Mouse (Mus musculus): Measurements from ENCODE around the gene Cdkn2d. TPM values are rescaled to one million over a fixed set of nuclear protein-coding genes. Genes with fewer than 3 reads are reported as not detected.

Gene Cdkn2d
- polyA plus RNA-seq, 1 experiment from 2014 or later, result 91.3 TPM

- H3K9ac ChIP-seq (replicated peaks), result peak overlapping the region; percentile 54; the same call in 1 of the 2 replicates
- H3K9me3 ChIP-seq, result no peaks in the 10 kb centered on the region
- H3K27ac ChIP-seq (replicated peaks), result peak overlapping the region; percentile 88
- peaks cover 16% of the 10 kb centered on the region for H3K36me3 ChIP-seq
- peaks cover 42% of the 10 kb centered on the region for H3K4me1 ChIP-seq
- H3K4me3 ChIP-seq, result peak overlapping the region; percentile 70
- peak overlapping the region; percentile 74 for H3K4me2 ChIP-seq (replicated peaks)
- ATAC-seq (replicated peaks), result no peak
- H3K27me3 ChIP-seq, result no peaks in the 10 kb centered on the region
- 79% methylated on average over 13 of the region's 13 CpGs for WGBS
Observed at GRCm38 (mm10) chr9:21288404-21289336, 2.5 kb downstream of the Cdkn2d start.

GRCm38 (mm10) chr9:21287571-21288402 is 3.4 kb downstream of the Cdkn2d start, which contains the start of gene Kri1:
Gene Kri1, minus strand, starts transcription at chr9:21287969.
- H3K27ac ChIP-seq (replicated peaks), result peak within 1 kb of the TSS; percentile 88
- H3K4me3 ChIP-seq, result peak within 1 kb of the TSS; percentile 70

GRCm38 (mm10) chr9:21286753-21287152 is 4.5 kb downstream of the Cdkn2d start:
- Histone ChIP-seq H3K27ac (replicated peaks) (no peak overlapping the region), H3K9me3 (no peaks in the 10 kb centered on the region), H3K4me2 (replicated peaks) (peak overlapping the region; percentile 74), H3K27me3 (no peaks in the 10 kb centered on the region), H3K4me1 (peaks cover 42% of the 10 kb centered on the region), H3K9ac (replicated peaks) (peak overlapping the region; percentile 63; the same call in 1 of the 2 replicates), H3K36me3 (peaks cover 25% of the 10 kb centered on the region), H3K4me3 (peak overlapping the region; percentile 70)
- ATAC-seq (replicated peaks), result no peak
- WGBS, result 79% methylated on average over 3 of the region's 3 CpGs

More at GRCm38 (mm10) chr9:21287571-21288402, 3.4 kb downstream of the Cdkn2d start, which contains the start of gene Kri1:
- no peaks in the 10 kb centered on the region for H3K27me3 ChIP-seq
- H3K9ac ChIP-seq (replicated peaks), result peak within 1 kb of the TSS; percentile 63
- peaks cover 42% of the 10 kb centered on the region for H3K4me1 ChIP-seq
- peaks cover 20% of the 10 kb centered on the region for H3K36me3 ChIP-seq
- under 1% methylated on average over 59 of the region's 59 CpGs for WGBS
- H3K9me3 ChIP-seq, result no peaks in the 10 kb centered on the region
- ATAC-seq (replicated peaks), result peak; percentile 83
- H3K4me2 ChIP-seq (replicated peaks), result peak within 1 kb of the TSS; percentile 74

GRCm38 (mm10) chr9:21283994-21284393 is 7.2 kb downstream of the Cdkn2d start:
- no peak overlapping the region for H3K27ac ChIP-seq (replicated peaks)
- peaks cover 51% of the 10 kb centered on the region for H3K36me3 ChIP-seq
- 91% methylated on average over 3 of the region's 3 CpGs for WGBS
- ATAC-seq (replicated peaks), result no peak
- no peaks in the 10 kb centered on the region for H3K27me3 ChIP-seq
- H3K4me3 ChIP-seq, result no peak overlapping the region
- peaks cover 24% of the 10 kb centered on the region for H3K4me1 ChIP-seq
- no peak overlapping the region for H3K9ac ChIP-seq (replicated peaks)
- no peaks in the 10 kb centered on the region for H3K9me3 ChIP-seq
- H3K4me2 ChIP-seq (replicated peaks), result no peak overlapping the region

GRCm38 (mm10) chr9:21283591-21283990 is 7.6 kb downstream of the Cdkn2d start:
- Histone ChIP-seq H3K4me3 (no peak overlapping the region), H3K27me3 (no peaks in the 10 kb centered on the region), H3K4me2 (replicated peaks) (no peak overlapping the region), H3K36me3 (peaks cover 55% of the 10 kb centered on the region), H3K4me1 (peaks cover 20% of the 10 kb centered on the region), H3K27ac (replicated peaks) (no peak overlapping the region), H3K9me3 (no peaks in the 10 kb centered on the region), H3K9ac (replicated peaks) (no peak overlapping the region)
- no peak for ATAC-seq (replicated peaks)
- WGBS, result 93% methylated on average over 5 of the region's 5 CpGs

GRCm38 (mm10) chr9:21277776-21278175 is 13.4 kb downstream of the Cdkn2d start:
- no peak overlapping the region for H3K4me3 ChIP-seq
- no peaks in the 10 kb centered on the region for H3K27me3 ChIP-seq
- H3K9me3 ChIP-seq, result no peaks in the 10 kb centered on the region
- 92% methylated on average over 5 of the region's 5 CpGs for WGBS
- H3K9ac ChIP-seq (replicated peaks), result no peak overlapping the region
- no peaks in the 10 kb centered on the region for H3K4me1 ChIP-seq
- H3K36me3 ChIP-seq, result peaks cover 83% of the 10 kb centered on the region
- H3K4me2 ChIP-seq (replicated peaks), result no peak overlapping the region
- H3K27ac ChIP-seq (replicated peaks), result no peak overlapping the region
- ATAC-seq (replicated peaks), result no peak

- Histone ChIP-seq H3K4me2 (replicated peaks) (no peak overlapping the region), H3K4me1 (no peaks in the 10 kb centered on the region), H3K27ac (replicated peaks) (no peak overlapping the region), H3K36me3 (peaks cover 88% of the 10 kb centered on the region), H3K27me3 (no peaks in the 10 kb centered on the region), H3K4me3 (no peak overlapping the region), H3K9me3 (no peaks in the 10 kb centered on the region), H3K9ac (replicated peaks) (no peak overlapping the region)
- WGBS, result 90% methylated on average over 8 of the region's 8 CpGs
- ATAC-seq (replicated peaks), result peak; percentile 6; the same call in 1 of the 2 replicates
Observed at GRCm38 (mm10) chr9:21276307-21276706, 14.9 kb downstream of the Cdkn2d start.

- Histone ChIP-seq H3K9me3 (no peaks in the 10 kb centered on the region), H3K4me3 (no peak overlapping the region), H3K27ac (replicated peaks) (no peak overlapping the region), H3K36me3 (peaks cover 88% of the 10 kb centered on the region), H3K4me2 (replicated peaks) (no peak overlapping the region), H3K9ac (replicated peaks) (no peak overlapping the region), H3K27me3 (no peaks in the 10 kb centered on the region), H3K4me1 (no peaks in the 10 kb centered on the region)
- WGBS, result 94% methylated on average over 12 of the region's 12 CpGs
- ATAC-seq (replicated peaks), result no peak
Observed at GRCm38 (mm10) chr9:21275727-21276126, 15.5 kb downstream of the Cdkn2d start.

- Histone ChIP-seq H3K27ac (replicated peaks) (no peak overlapping the region), H3K4me1 (no peaks in the 10 kb centered on the region), H3K4me3 (no peak overlapping the region), H3K4me2 (replicated peaks) (no peak overlapping the region), H3K9ac (replicated peaks) (no peak overlapping the region), H3K36me3 (peaks cover 90% of the 10 kb centered on the region), H3K9me3 (no peaks in the 10 kb centered on the region), H3K27me3 (no peaks in the 10 kb centered on the region)
- WGBS, result 82% methylated on average over 7 of the region's 7 CpGs
- no peak for ATAC-seq (replicated peaks)
Observed at GRCm38 (mm10) chr9:21275013-21275710, 16.0 kb downstream of the Cdkn2d start.

GRCm38 (mm10) chr9:21274336-21274735 is 16.9 kb downstream of the Cdkn2d start:
- Histone ChIP-seq H3K36me3 (peaks cover 89% of the 10 kb centered on the region), H3K27ac (replicated peaks) (no peak overlapping the region), H3K27me3 (no peaks in the 10 kb centered on the region), H3K9ac (replicated peaks) (no peak overlapping the region), H3K4me1 (no peaks in the 10 kb centered on the region), H3K4me2 (replicated peaks) (no peak overlapping the region), H3K4me3 (no peak overlapping the region), H3K9me3 (no peaks in the 10 kb centered on the region)
- 94% methylated on average over 3 of the region's 3 CpGs for WGBS
- no peak for ATAC-seq (replicated peaks)

- H3K27ac ChIP-seq (replicated peaks), result no peak overlapping the region
- no peak overlapping the region for H3K4me2 ChIP-seq (replicated peaks)
- H3K4me1 ChIP-seq, result no peaks in the 10 kb centered on the region
- H3K9me3 ChIP-seq, result no peaks in the 10 kb centered on the region
- ATAC-seq (replicated peaks), result no peak
- no peaks in the 10 kb centered on the region for H3K27me3 ChIP-seq
- H3K4me3 ChIP-seq, result no peak overlapping the region
- peaks cover 88% of the 10 kb centered on the region for H3K36me3 ChIP-seq
- no peak overlapping the region for H3K9ac ChIP-seq (replicated peaks)
- 85% methylated on average over 7 of the region's 7 CpGs for WGBS
Observed at GRCm38 (mm10) chr9:21273520-21274228, 17.5 kb downstream of the Cdkn2d start.
